Mouse (Mus musculus) kidney, postnatal 0 days (tissue): Measurements from ENCODE around the gene Limd2. TPM values are rescaled to one million over a fixed set of nuclear protein-coding genes. Genes with fewer than 3 reads are reported as not detected.

Experiments
- ATAC-seq: fragments of 200-750 bp; cut with Nextera tagmentation; replicated peaks from 2 replicates; pipeline ENCODE4 v1.8.0; 2017; ENCODE audit warnings: low read depth, moderate number of reproducible peaks, moderate TSS enrichment, moderate library complexity; ENCODE audit not compliant: low FRiP score
- DNase-seq: peaks from one replicate; pipeline ENCODE4 v3.0.0-alpha.2; 2016; ENCODE audit warnings: low spot score
- H3K27ac ChIP-seq: fragments of 300-500 bp; sonication (generic); 2 replicates; pipeline ENCODE4 v1.5.1; 2014; ENCODE audit warnings: mild to moderate bottlenecking
- H3K27me3 ChIP-seq: fragments of 300-500 bp; sonication (generic); 2 replicates; pipeline ENCODE4 v1.6.1; 2014; ENCODE audit warnings: low read length, mixed read lengths; ENCODE audit not compliant: insufficient read depth
- H3K36me3 ChIP-seq: fragments of 300-500 bp; sonication (generic); 2 replicates; pipeline ENCODE4 v1.6.1; 2014; ENCODE audit warnings: low read length, mixed read lengths; ENCODE audit not compliant: insufficient read depth
- H3K4me1 ChIP-seq: fragments of 300-500 bp; sonication (generic); replicated peaks from 2 replicates; pipeline ENCODE4 v1.6.1; 2014; ENCODE audit warnings: antibody characterized with exemption, low read length, mixed read lengths; ENCODE audit not compliant: insufficient read depth
- H3K4me2 ChIP-seq: fragments of 300-500 bp; sonication (generic); 2 replicates; pipeline ENCODE4 v1.6.1; 2014; ENCODE audit warnings: mild to moderate bottlenecking, low read length, moderate library complexity, mixed read lengths
- H3K4me3 ChIP-seq: fragments of 300-500 bp; sonication (generic); replicated peaks from 2 replicates; pipeline ENCODE4 v1.5.1; 2014; ENCODE audit warnings: low read depth, low read length
- H3K9ac ChIP-seq: fragments of 300-500 bp; sonication (generic); 2 replicates; pipeline ENCODE4 v1.6.1; 2014; ENCODE audit warnings: low read depth, low read length
- H3K9me3 ChIP-seq: fragments of 300-500 bp; sonication (generic); replicated peaks from 2 replicates; pipeline ENCODE4 v1.6.1; 2016; ENCODE audit warnings: low read length, inconsistent platforms, mixed read lengths
- CTCF ChIP-seq: IDR thresholded peaks from 2 replicates; pipeline ENCODE4 v1.5.1; 2016; ENCODE audit warnings: antibody characterized with exemption, low read depth, mild to moderate bottlenecking, moderate library complexity
- WGBS: fragments of 180-500 bp; shearing (Covaris S2); extraction: QIAGEN DNeasy Blood & Tissue Kit; methylation state at CpG from one replicate; pipeline ENCODE4 v1.1.7; 2014; 5-methylcytosine and 5-hydroxymethylcytosine counted together
- polyA plus RNA-seq: library from polyadenylated mRNA; unstranded; fragments of >200 nt; fragmentation: Nextera tagmentation; extraction: Ambion mirVana; gene quantifications from 2 replicates; pipeline ENCODE4 v1.2.1, GENCODE M21; 2015

Limd2 gene
- polyA plus RNA-seq, 1 experiment from 2014 or later = 132 TPM

DNA sequence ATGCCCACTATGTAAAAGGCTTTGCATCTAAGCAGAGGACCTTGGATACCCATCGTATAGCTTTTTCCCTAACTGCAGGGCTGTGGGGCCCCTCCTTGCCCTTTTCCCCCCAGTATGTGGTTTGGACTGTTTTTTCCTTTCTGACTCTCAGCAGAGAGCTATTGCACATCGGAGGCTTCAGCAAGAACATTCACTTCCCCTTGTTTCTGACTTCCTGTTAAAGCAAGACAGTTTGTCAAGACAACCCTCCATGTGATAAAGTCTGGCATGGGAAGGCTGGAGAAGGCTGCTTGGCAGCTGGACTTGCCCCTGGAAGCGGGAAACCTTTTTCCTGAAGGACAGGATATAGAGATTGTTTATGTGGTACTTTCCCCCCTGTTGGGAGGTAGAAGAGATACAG is 37.9 kb downstream of the Limd2 start:
- Histone ChIP-seq H3K27me3 (no peaks in the 10 kb centered on the region), H3K36me3 (peaks cover 36% of the 10 kb centered on the region), H3K4me1 (no peaks in the 10 kb centered on the region), H3K9ac (no peak overlapping the region), H3K4me3 (no peak overlapping the region), H3K9me3 (no peaks in the 10 kb centered on the region), H3K4me2 (no peak overlapping the region), H3K27ac (peak overlapping the region; percentile 54; the same call in 1 of the 2 replicates)
- DNase-seq (peak; percentile 40), ATAC-seq (no peak)
- no peak for TF ChIP-seq CTCF
- 77% methylated on average over 3 of the region's 3 CpGs for WGBS

GRCm38 (mm10) chr11:106122221-106122620 is 38.4 kb downstream of the Limd2 start:
- Histone ChIP-seq H3K9me3 (no peaks in the 10 kb centered on the region), H3K36me3 (peaks cover 40% of the 10 kb centered on the region), H3K9ac (no peak overlapping the region), H3K4me3 (no peak overlapping the region), H3K4me1 (no peaks in the 10 kb centered on the region), H3K4me2 (no peak overlapping the region), H3K27me3 (no peaks in the 10 kb centered on the region), H3K27ac (peak overlapping the region; percentile 54; the same call in 1 of the 2 replicates)
- DNase-seq (no peak), ATAC-seq (no peak)
- TF ChIP-seq CTCF = no peak
- 94% methylated on average over 5 of the region's 5 CpGs for WGBS

DNA sequence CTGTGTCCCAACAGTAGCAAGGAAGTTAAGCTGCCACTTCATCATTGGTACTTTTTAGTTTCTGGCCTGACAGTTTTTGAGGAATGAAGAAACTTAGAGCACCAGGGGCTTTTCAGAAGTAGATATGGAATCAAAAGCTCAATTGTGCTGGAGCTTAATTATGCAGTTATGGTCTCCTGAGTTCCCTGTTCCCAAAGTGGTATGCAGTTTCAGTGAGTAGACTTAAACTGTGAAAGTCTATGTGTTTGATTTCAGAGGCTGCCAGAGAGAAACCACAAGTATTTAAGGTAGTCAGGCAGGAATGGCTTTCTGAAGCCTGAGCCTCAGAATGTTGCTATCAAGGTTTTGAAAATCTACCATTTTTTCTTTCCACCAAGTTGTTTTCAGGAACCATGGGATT is 49.0 kb downstream of the Limd2 start:
- no peak overlapping the region for H3K9ac ChIP-seq
- no peak for ATAC-seq
- H3K4me2 ChIP-seq = no peak overlapping the region
- H3K4me3 ChIP-seq = no peak overlapping the region
- peaks cover 7% of the 10 kb centered on the region; the same call in 1 of the 2 replicates for H3K36me3 ChIP-seq
- DNase-seq = no peak
- H3K27ac ChIP-seq = peak overlapping the region; percentile 42; the same call in 1 of the 2 replicates
- no peaks in the 10 kb centered on the region for H3K4me1 ChIP-seq
- no peaks in the 10 kb centered on the region for H3K9me3 ChIP-seq
- no peak for TF ChIP-seq CTCF
- H3K27me3 ChIP-seq = no peaks in the 10 kb centered on the region

Other genes with a start within 250 kb of the Limd2 start
- gene Cyb561, start 207.5 kb downstream of the Limd2 start, polyA plus RNA-seq = 34.0 and 35.2 TPM in 2 replicates
- 24.4 and 26.0 TPM in 2 replicates for gene Ace, start 192.9 kb downstream of the Limd2 start, polyA plus RNA-seq
- 0.06 TPM in 1 of 2 replicates, not detected in the other for gene Ace3, start 166.2 kb downstream of the Limd2 start, polyA plus RNA-seq
- 0.05 and 0.10 TPM in 2 replicates for gene Kcnh6, start 152.7 kb downstream of the Limd2 start, polyA plus RNA-seq
- 41.0 and 43.1 TPM in 2 replicates for gene Dcaf7, start 124.0 kb downstream of the Limd2 start, polyA plus RNA-seq
- gene Taco1, start 94.8 kb downstream of the Limd2 start, polyA plus RNA-seq = 10.5 and 10.8 TPM in 2 replicates
- 20.0 and 20.5 TPM in 2 replicates for gene Map3k3, start 76.2 kb downstream of the Limd2 start, polyA plus RNA-seq
- not detected in 2 replicates for gene Gm10840, start within 50 bp of the Limd2 start, polyA plus RNA-seq
- gene Strada, start 41.3 kb upstream of the Limd2 start, polyA plus RNA-seq = 19.9 and 21.6 TPM in 2 replicates
- 81.1 and 88.0 TPM in 2 replicates for gene Ccdc47, start 55.5 kb upstream of the Limd2 start, polyA plus RNA-seq
- gene Ddx42, start 56.1 kb upstream of the Limd2 start, polyA plus RNA-seq = 48.6 and 52.1 TPM in 2 replicates
- gene Ftsj3, start 95.2 kb upstream of the Limd2 start, polyA plus RNA-seq = 40.6 and 45.1 TPM in 2 replicates
- gene Psmc5, start 95.3 kb upstream of the Limd2 start, polyA plus RNA-seq = 223 and 251 TPM in 2 replicates
- 42.7 and 44.6 TPM in 2 replicates for gene Smarcd2, start 112.1 kb upstream of the Limd2 start, polyA plus RNA-seq
- 0.49 and 0.59 TPM in 2 replicates for gene Tcam1, start 115.8 kb upstream of the Limd2 start, polyA plus RNA-seq
- not detected in 2 replicates for gene Gh, start 141.0 kb upstream of the Limd2 start, polyA plus RNA-seq
- 7.7 and 7.8 TPM in 2 replicates for gene Cd79b, start 153.9 kb upstream of the Limd2 start, polyA plus RNA-seq
- 0.22 and 0.37 TPM in 2 replicates for gene Scn4a, start 192.4 kb upstream of the Limd2 start, polyA plus RNA-seq
- 0.15 and 0.24 TPM in 2 replicates for gene Prr29, start 204.6 kb upstream of the Limd2 start, polyA plus RNA-seq
- gene Icam2, start 227.2 kb upstream of the Limd2 start, polyA plus RNA-seq = 62.5 and 63.3 TPM in 2 replicates